Comparison of ENCODE assay signal across 26 mouse cellular contexts in the genomic region with DNA sequence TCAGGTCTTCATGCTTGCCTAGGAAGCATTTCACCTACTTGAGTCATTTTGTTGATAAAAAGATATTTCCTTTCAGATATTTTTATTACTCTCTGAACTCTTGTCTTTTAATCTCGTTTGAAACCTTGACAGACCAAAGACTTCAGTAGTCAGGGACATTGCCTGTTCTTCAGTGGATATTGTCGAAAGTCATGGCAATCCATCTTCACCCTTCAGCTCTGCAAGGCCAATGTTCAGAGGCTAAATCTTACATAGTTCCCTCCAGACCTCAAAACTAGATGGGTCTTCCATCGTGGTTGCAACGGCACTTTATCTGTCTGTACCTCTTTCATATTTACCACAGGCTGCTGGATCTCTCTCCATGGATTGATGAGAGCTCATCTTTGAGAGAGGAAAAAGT.
"Had no signal": no experiment of that assay in that cellular context is flagged by ENCODE, and none has a peak within 500 bp of the region (broad histone marks: within the 10 kb centered on the region; RNA-seq: fewer than 3 reads in every experiment).

No protein-coding gene starts in this region.

- DNase-seq: gastrocnemius, postnatal 14 days; gastrocnemius, postnatal 36 days; heart, adult 2 months; heart, postnatal 14 days; heart, postnatal 36 days; kidney, adult 18-20 months; kidney, adult 8-10 months; kidney, postnatal 10 days; kidney, postnatal 25 days; kidney, postnatal 4 days; liver; liver, embryonic 13.5 days had no signal

- H3K36me3 ChIP-seq: heart, embryonic 13.5 days; heart, embryonic 15.5 days; hindbrain, embryonic 13.5 days; hindbrain, embryonic 15.5 days; intestine, embryonic 15.5 days; limb, embryonic 10.5 days; limb, embryonic 12.5 days; liver, embryonic 13.5 days; liver, embryonic 15.5 days had no signal

- ATAC-seq: hindbrain, postnatal 0 days; intestine, embryonic 15.5 days; intestine, postnatal 0 days had no signal

- H3K4me2 ChIP-seq: heart, embryonic 11.5 days; heart, embryonic 13.5 days; heart, embryonic 15.5 days; hindbrain, embryonic 13.5 days; hindbrain, embryonic 15.5 days; intestine, embryonic 15.5 days; limb, embryonic 12.5 days; liver, embryonic 11.5 days; liver, embryonic 13.5 days; liver, embryonic 15.5 days had no signal

- H3K4me1 ChIP-seq: heart, embryonic 13.5 days; heart, embryonic 15.5 days; intestine, embryonic 15.5 days; liver, embryonic 13.5 days; liver, embryonic 15.5 days had no signal

- H3K27ac ChIP-seq: heart, adult 2 months; heart, embryonic 13.5 days; heart, embryonic 15.5 days; hindbrain, embryonic 13.5 days; hindbrain, embryonic 15.5 days; hindbrain, postnatal 0 days; intestine, embryonic 15.5 days; layer of hippocampus, adult 2 months; left cerebral cortex, adult 2 months; limb, embryonic 10.5 days; limb, embryonic 12.5 days; liver, embryonic 13.5 days; liver, embryonic 15.5 days had no signal

- H3K4me3 ChIP-seq: heart, adult 2 months; heart, embryonic 13.5 days; heart, embryonic 15.5 days; hindbrain, embryonic 13.5 days; hindbrain, embryonic 15.5 days; intestine, embryonic 15.5 days; layer of hippocampus, adult 2 months; left cerebral cortex, adult 2 months; limb, embryonic 10.5 days; limb, embryonic 12.5 days; liver, embryonic 13.5 days; liver, embryonic 15.5 days had no signal

- H3K27me3 ChIP-seq: hindbrain, embryonic 13.5 days; hindbrain, embryonic 15.5 days; intestine, embryonic 15.5 days; limb, embryonic 12.5 days; liver, embryonic 13.5 days; liver, embryonic 15.5 days had no signal

- H3K9me3 ChIP-seq: heart, embryonic 13.5 days; heart, embryonic 15.5 days; hindbrain, embryonic 13.5 days; hindbrain, embryonic 15.5 days; intestine, embryonic 15.5 days; limb, embryonic 10.5 days; limb, embryonic 12.5 days; liver, embryonic 13.5 days; liver, embryonic 15.5 days had no signal

- H3K9ac ChIP-seq: heart, embryonic 13.5 days; heart, embryonic 15.5 days; hindbrain, embryonic 13.5 days; hindbrain, embryonic 15.5 days; intestine, embryonic 15.5 days; limb, embryonic 12.5 days; liver, embryonic 13.5 days; liver, embryonic 15.5 days had no signal
